Mouse (Mus musculus): ENCODE data around the gene Tpo.

DNA sequence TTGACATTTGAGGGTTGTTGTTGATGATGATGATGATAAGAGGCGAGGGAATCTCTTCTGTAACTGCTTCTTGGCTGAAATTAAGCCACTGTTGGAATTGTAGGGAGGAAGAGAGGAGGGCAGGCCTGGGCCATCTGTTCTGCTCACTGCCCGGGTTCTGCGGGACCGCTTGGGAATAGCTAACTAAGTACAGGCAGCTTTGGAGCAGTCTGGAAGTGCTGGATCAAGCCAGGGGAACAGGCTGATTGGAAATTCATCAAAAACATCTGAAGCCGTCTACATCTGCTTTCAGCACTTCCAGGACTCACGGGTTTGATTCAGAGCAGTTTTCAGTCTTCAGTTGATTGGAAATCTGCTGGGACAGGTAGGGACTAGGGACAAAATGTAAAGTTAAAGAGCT, 74.4 kb downstream of the Tpo start:
- TF ChIP-seq CTCF (IDR thresholded peaks at IDR 0.05; ENCODE audit: insufficient read depth, low read depth, low read length) (no peak), POLR2A (IDR thresholded peaks at IDR 0.05; ENCODE audit: insufficient read depth, low read depth, low read length) (no peak)

Data from olfactory bulb, adult 2 months (tissue).